11 mouse cellular contexts compared by ENCODE assay signal in genomic region chr7:34291265-34291664, GRCm38 (mm10). TPM values are rescaled to one million over a fixed set of nuclear protein-coding genes. Genes with fewer than 3 reads are reported as not detected.
DNase-seq lines count a peak whose midpoint lies in the region; ATAC-seq lines count a peak whose summit lies in the region.
"Had no signal": no experiment of that assay in that cellular context is flagged by ENCODE, and none has a peak within 500 bp of the region (broad histone marks: within the 10 kb centered on the region; RNA-seq: fewer than 3 reads in every experiment).

No protein-coding gene starts in this region.

- WGBS in heart, embryonic 11.5 days (ENCODE audit: insufficient replicate concordance): 58% methylated on average over 1 of the region's 1 CpGs
- WGBS in limb, embryonic 15.5 days: 74% methylated on average over 1 of the region's 1 CpGs
- WGBS in limb, embryonic 10.5 days: 89% methylated on average over 1 of the region's 1 CpGs
- WGBS in neural tube, embryonic 15.5 days: 89% methylated on average over 1 of the region's 1 CpGs

- no peak for ATAC-seq in heart, embryonic 11.5 days (replicated peaks; ENCODE audit: insufficient number of reproducible peaks, low FRiP score, low TSS enrichment)
- no peak for ATAC-seq in limb, embryonic 15.5 days (ENCODE audit: insufficient number of reproducible peaks, low FRiP score, low TSS enrichment, low read depth)
- peak; percentile 82 to 90 for ATAC-seq in hematopoietic stem cell, adult 5-6 weeks (replicated peaks in 1 of 2; ENCODE audit: insufficient read depth in 1 of 2, low FRiP score in 2 of 2, low TSS enrichment in 1 of 2, low read depth in 1 of 2, poor library complexity in 2 of 2, severe bottlenecking in 2 of 2)
- no peak for ATAC-seq in neural tube, embryonic 15.5 days (ENCODE audit: low FRiP score)
- ATAC-seq: midbrain, embryonic 15.5 days had no signal

- H3K4me3 ChIP-seq in heart, embryonic 11.5 days (ENCODE audit: low read depth, low read length): no peak overlapping the region
- H3K4me3 ChIP-seq in limb, embryonic 15.5 days: no peak overlapping the region
- H3K4me3 ChIP-seq in limb, embryonic 10.5 days: no peak overlapping the region
- no peak overlapping the region for H3K4me3 ChIP-seq in neural tube, embryonic 15.5 days (replicated peaks)
- H3K4me3 ChIP-seq: midbrain, embryonic 15.5 days had no signal

- no peaks in the 10 kb centered on the region for H3K27me3 ChIP-seq in heart, embryonic 11.5 days (ENCODE audit: control insufficient read depth, insufficient read depth, low read length)
- H3K27me3 ChIP-seq in limb, embryonic 15.5 days: no peaks in the 10 kb centered on the region
- H3K27me3 ChIP-seq in limb, embryonic 10.5 days (ENCODE audit: low read depth, poor library complexity, severe bottlenecking): no peaks in the 10 kb centered on the region
- no peaks in the 10 kb centered on the region for H3K27me3 ChIP-seq in neural tube, embryonic 15.5 days (replicated peaks)
- H3K27me3 ChIP-seq: midbrain, embryonic 15.5 days had no signal

- DNase-seq in heart, adult 9 months (ENCODE audit: low spot score in 2 of 2): no peak
- no peak for DNase-seq in limb, embryonic 10.5 days (ENCODE audit: low spot score)
- DNase-seq in right cerebral cortex, postnatal 36 days (ENCODE audit: low spot score in 2 of 2): no peak
- DNase-seq in gastrocnemius, postnatal 10 days: no peak
- DNase-seq: cerebellum, postnatal 10 days had no signal

- H3K9me3 ChIP-seq in heart, embryonic 11.5 days (replicated peaks; ENCODE audit: control insufficient read depth, low read length): no peaks in the 10 kb centered on the region
- no peaks in the 10 kb centered on the region for H3K9me3 ChIP-seq in limb, embryonic 15.5 days
- no peaks in the 10 kb centered on the region for H3K9me3 ChIP-seq in limb, embryonic 10.5 days (replicated peaks)
- H3K9me3 ChIP-seq in neural tube, embryonic 15.5 days (replicated peaks): no peaks in the 10 kb centered on the region
- H3K9me3 ChIP-seq: midbrain, embryonic 15.5 days had no signal

- no peaks in the 10 kb centered on the region for H3K36me3 ChIP-seq in heart, embryonic 11.5 days (ENCODE audit: control insufficient read depth, insufficient read depth, low read length)
- peaks cover 1% of the 10 kb centered on the region; the same call in 1 of the 2 replicates for H3K36me3 ChIP-seq in limb, embryonic 15.5 days
- no peaks in the 10 kb centered on the region for H3K36me3 ChIP-seq in limb, embryonic 10.5 days
- no peaks in the 10 kb centered on the region for H3K36me3 ChIP-seq in neural tube, embryonic 15.5 days
- H3K36me3 ChIP-seq: midbrain, embryonic 15.5 days had no signal

- 0 out of 2 replicates have a peak overlapping the region, but pooled peaks have one; percentile 28 for H3K9ac ChIP-seq in heart, embryonic 11.5 days (ENCODE audit: low read depth, low read length)
- H3K9ac ChIP-seq in limb, embryonic 15.5 days: no peak overlapping the region
- no peak overlapping the region for H3K9ac ChIP-seq in neural tube, embryonic 15.5 days (replicated peaks)
- H3K9ac ChIP-seq: midbrain, embryonic 15.5 days had no signal

- H3K4me1 ChIP-seq in heart, embryonic 11.5 days (ENCODE audit: control insufficient read depth, insufficient read depth, low read length): peaks cover 8% of the 10 kb centered on the region
- H3K4me1 ChIP-seq in limb, embryonic 15.5 days: no peaks in the 10 kb centered on the region
- H3K4me1 ChIP-seq in limb, embryonic 10.5 days: no peaks in the 10 kb centered on the region
- no peaks in the 10 kb centered on the region for H3K4me1 ChIP-seq in neural tube, embryonic 15.5 days
- H3K4me1 ChIP-seq: midbrain, embryonic 15.5 days had no signal

- peak overlapping the region; percentile 36 for H3K27ac ChIP-seq in heart, embryonic 11.5 days (ENCODE audit: low read depth, low read length)
- H3K27ac ChIP-seq in limb, embryonic 15.5 days: peak overlapping the region; percentile 14; the same call in 1 of the 2 replicates
- no peak overlapping the region for H3K27ac ChIP-seq in limb, embryonic 10.5 days
- peak overlapping the region; percentile 30; the same call in 1 of the 2 replicates for H3K27ac ChIP-seq in neural tube, embryonic 15.5 days (replicated peaks)
- H3K27ac ChIP-seq: midbrain, embryonic 15.5 days had no signal

- H3K4me2 ChIP-seq in heart, embryonic 11.5 days: no peak overlapping the region
- no peak overlapping the region for H3K4me2 ChIP-seq in limb, embryonic 15.5 days
- H3K4me2 ChIP-seq in neural tube, embryonic 15.5 days: no peak overlapping the region
- H3K4me2 ChIP-seq: midbrain, embryonic 15.5 days had no signal

RNA-seq across cellular contexts. Expression of gene 4931406P16Rik, which starts 22.1 kb away (rescaled TPM):
- polyA plus RNA-seq in heart, embryonic 11.5 days (2014; fragmentation: Nextera tagmentation; extraction: Ambion mirVana): 46.2 and 56.2 TPM in 2 replicates
- polyA plus RNA-seq in limb, embryonic 15.5 days (2015; fragmentation: Nextera tagmentation; extraction: Ambion mirVana): 30.3 and 30.5 TPM in 2 replicates
- polyA plus RNA-seq in limb, embryonic 10.5 days (2016; fragmentation: Nextera tagmentation; extraction: Ambion mirVana): 22.8 and 27.2 TPM in 2 replicates
- total RNA-seq in hematopoietic stem cell, adult 5-6 weeks (2017): 24.9 and 28.0 TPM in 2 replicates
- 30.1 and 30.8 TPM in 2 replicates for polyA plus RNA-seq in neural tube, embryonic 15.5 days (2015; fragmentation: Nextera tagmentation; extraction: Ambion mirVana)
- 10 to 100 TPM; 51.2 to 64.1 TPM for total RNA-seq in gastrocnemius, postnatal 10 days (2021)

RNA-seq across cellular contexts. Expression of gene Gm6096, which starts 40.4 kb away (rescaled TPM):
- polyA plus RNA-seq in heart, embryonic 11.5 days (2014; fragmentation: Nextera tagmentation; extraction: Ambion mirVana): 0.80 and 1.2 TPM in 2 replicates
- not detected in 2 replicates for polyA plus RNA-seq in limb, embryonic 15.5 days (2015; fragmentation: Nextera tagmentation; extraction: Ambion mirVana)
- 0.38 TPM in 1 of 2 replicates, not detected in the other for polyA plus RNA-seq in limb, embryonic 10.5 days (2016; fragmentation: Nextera tagmentation; extraction: Ambion mirVana)
- total RNA-seq in hematopoietic stem cell, adult 5-6 weeks (2017): not detected in 2 replicates
- not detected in 2 replicates for polyA plus RNA-seq in neural tube, embryonic 15.5 days (2015; fragmentation: Nextera tagmentation; extraction: Ambion mirVana)
- not detected for total RNA-seq in gastrocnemius, postnatal 10 days (2021)
- total RNA-seq: left cerebral cortex, postnatal 14 days had no signal
- polyA plus RNA-seq: midbrain, embryonic 15.5 days had no signal

Comparison
In these comparisons a context has a peak if more than half of its experiments do, and no peak if none do; other contexts are left out.
1. ATAC-seq: peak in hematopoietic stem cell, adult 5-6 weeks (2 of 2); none in heart, embryonic 11.5 days (single experiment), limb, embryonic 15.5 days (single experiment) and neural tube, embryonic 15.5 days (single experiment).